Mouse (Mus musculus) testis, adult 2 months (tissue): ENCODE data around the gene Aloxe3.

Source experiments
- CTCF ChIP-seq: fragments of 200-500 bp; IDR thresholded peaks from 2 replicates; pipeline ENCODE4 v1.5.1; 2012; ENCODE audit warnings: low read depth, mild to moderate bottlenecking, inconsistent platforms, low read length, moderate library complexity; ENCODE audit not compliant: control insufficient read depth, insufficient read depth, insufficient replicate concordance
- POLR2A ChIP-seq: fragments of 200-500 bp; IDR thresholded peaks from 2 replicates; pipeline ENCODE4 v1.6.1; 2012; ENCODE audit warnings: low read depth, mild to moderate bottlenecking, inconsistent platforms, low read length, moderate library complexity; ENCODE audit not compliant: control insufficient read depth

DNA sequence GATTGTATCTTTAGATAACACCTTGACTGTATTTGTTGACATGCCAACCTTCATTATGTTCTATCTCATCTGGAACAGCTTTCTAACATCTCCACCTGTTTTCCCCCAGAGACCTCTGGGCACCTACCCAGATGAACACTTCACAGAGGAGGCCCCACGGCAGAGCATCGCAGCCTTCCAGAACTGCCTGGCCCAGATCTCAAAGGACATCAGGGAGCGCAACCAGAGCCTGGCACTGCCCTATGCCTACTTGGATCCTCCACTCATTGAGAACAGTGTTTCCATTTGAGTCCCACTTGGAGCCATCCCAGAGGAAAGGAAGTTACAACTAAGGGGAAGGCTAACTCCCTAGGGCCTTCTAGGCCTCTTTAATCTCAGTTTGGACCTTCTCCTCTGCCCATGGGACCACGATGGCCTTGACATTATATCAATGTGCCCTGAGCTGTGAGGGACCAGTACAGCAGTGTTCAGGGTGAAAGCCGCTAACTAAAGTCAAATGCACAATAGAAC is 22.8 kb downstream of the Aloxe3 start:
- no peak for TF ChIP-seq POLR2A
- TF ChIP-seq CTCF = no peak
